Comparison of ENCODE assay signal across 8 mouse cellular contexts in genomic region chr2:164442315-164443050, GRCm38 (mm10). TPM values are rescaled to one million over a fixed set of nuclear protein-coding genes. Genes with fewer than 3 reads are reported as not detected.
DNase-seq lines count a peak whose midpoint lies in the region; ATAC-seq lines count a peak whose summit lies in the region.

No protein-coding gene starts in this region.

- peaks cover 83% of the 10 kb centered on the region for H3K27me3 ChIP-seq in megakaryocyte, embryonic 14.5 days (replicated peaks)
- no peaks in the 10 kb centered on the region for H3K27me3 ChIP-seq in embryonic facial prominence, embryonic 11.5 days (ENCODE audit: control insufficient read depth, insufficient read depth, low read length)
- H3K27me3 ChIP-seq in heart, embryonic 13.5 days (replicated peaks): peaks cover 7% of the 10 kb centered on the region; the same call in 1 of the 2 replicates

- H3K36me3 ChIP-seq in megakaryocyte, embryonic 14.5 days (replicated peaks; ENCODE audit: low read length): no peaks in the 10 kb centered on the region
- H3K36me3 ChIP-seq in embryonic facial prominence, embryonic 11.5 days (replicated peaks; ENCODE audit: control insufficient read depth, insufficient read depth, low read depth, low read length): no peaks in the 10 kb centered on the region
- H3K36me3 ChIP-seq in heart, embryonic 13.5 days: no peaks in the 10 kb centered on the region

- H3K9me3 ChIP-seq in megakaryocyte, embryonic 14.5 days: no peaks in the 10 kb centered on the region
- no peaks in the 10 kb centered on the region for H3K9me3 ChIP-seq in embryonic facial prominence, embryonic 11.5 days (replicated peaks; ENCODE audit: control insufficient read depth, low read length)
- H3K9me3 ChIP-seq in heart, embryonic 13.5 days: no peaks in the 10 kb centered on the region

- peak overlapping the region; percentile 70 for H3K9ac ChIP-seq in embryonic facial prominence, embryonic 11.5 days (replicated peaks; ENCODE audit: low read length)
- peak overlapping the region; percentile 91 for H3K9ac ChIP-seq in heart, embryonic 13.5 days

- ATAC-seq in megakaryocyte, adult 5-6 weeks (ENCODE audit: poor library complexity, severe bottlenecking): no peak
- peak; percentile 69 for ATAC-seq in embryonic facial prominence, embryonic 11.5 days (replicated peaks; ENCODE audit: insufficient number of reproducible peaks, low FRiP score, low TSS enrichment, low read depth)
- peak; percentile 19; the same call in 1 of the 2 replicates for ATAC-seq in heart, embryonic 13.5 days (ENCODE audit: extremely low read depth, insufficient number of reproducible peaks, low FRiP score, low TSS enrichment)
- ATAC-seq in megakaryocyte-erythroid progenitor cell, adult 5-6 weeks (replicated peaks; ENCODE audit: low FRiP score, low TSS enrichment, poor library complexity, severe bottlenecking): peak; percentile 32; the same call in 1 of the 2 replicates

- H3K4me3 ChIP-seq in megakaryocyte, embryonic 14.5 days (replicated peaks): peak overlapping the region; percentile 87
- H3K4me3 ChIP-seq in embryonic facial prominence, embryonic 11.5 days (ENCODE audit: low read depth, low read length): peak overlapping the region; percentile 55
- peak overlapping the region; percentile 78 for H3K4me3 ChIP-seq in heart, embryonic 13.5 days

- H3K4me1 ChIP-seq in megakaryocyte, embryonic 14.5 days: peaks cover 23% of the 10 kb centered on the region
- no peaks in the 10 kb centered on the region; the same call in 1 of the 2 replicates for H3K4me1 ChIP-seq in embryonic facial prominence, embryonic 11.5 days (ENCODE audit: control insufficient read depth, insufficient read depth, low read length)
- peaks cover 55% of the 10 kb centered on the region for H3K4me1 ChIP-seq in heart, embryonic 13.5 days

- DNase-seq in embryonic facial prominence, embryonic 11.5 days (ENCODE audit: low spot score): no peak
- peak; percentile 67 for DNase-seq in kidney, postnatal 10 days
- no peak for DNase-seq in T-cell, adult 2 months (ENCODE audit: low spot score)
- no peak for DNase-seq in right cerebral cortex, adult 18-20 months

- H3K4me2 ChIP-seq in embryonic facial prominence, embryonic 11.5 days (ENCODE audit: low read depth, low read length): peak overlapping the region; percentile 84
- peak overlapping the region; percentile 88 for H3K4me2 ChIP-seq in heart, embryonic 13.5 days

- 4% methylated on average over 29 of the region's 29 CpGs for WGBS in embryonic facial prominence, embryonic 11.5 days
- WGBS in heart, embryonic 13.5 days: 4% methylated on average over 29 of the region's 29 CpGs

- no peak overlapping the region for H3K27ac ChIP-seq in embryonic facial prominence, embryonic 11.5 days (replicated peaks; ENCODE audit: low read depth, low read length)
- H3K27ac ChIP-seq in heart, embryonic 13.5 days (replicated peaks): peak overlapping the region; percentile 79

RNA-seq across cellular contexts. Expression of gene Sdc4, which starts 1.2 kb away (rescaled TPM):
- polyA plus RNA-seq in megakaryocyte, embryonic 14.5 days (2012; ENCODE audit: insufficient read depth, low replicate concordance): 0.78 and 6.1 TPM in 2 replicates
- total RNA-seq in megakaryocyte, adult 5-6 weeks (2015): 0.76 and 0.82 TPM in 2 replicates
- total RNA-seq in megakaryocyte, adult 5-6 weeks (2017): 0.49 and 0.88 TPM in 2 replicates
- polyA plus RNA-seq in embryonic facial prominence, embryonic 11.5 days (2014; fragmentation: Nextera tagmentation; extraction: Ambion mirVana): 19.2 and 24.1 TPM in 2 replicates
- 36.6 and 46.5 TPM in 2 replicates for polyA plus RNA-seq in heart, embryonic 13.5 days (2015; fragmentation: Nextera tagmentation; extraction: Ambion mirVana)
- total RNA-seq in megakaryocyte-erythroid progenitor cell, adult 5-6 weeks (2014; fragmentation: Nextera tagmentation): 1.0 and 5.3 TPM in 2 replicates
- total RNA-seq in megakaryocyte-erythroid progenitor cell, adult 5-6 weeks (2017): 0.23 and 1.3 TPM in 2 replicates

RNA-seq across cellular contexts. Expression of gene Sys1, which starts 14.3 kb away (rescaled TPM):
- polyA plus RNA-seq in megakaryocyte, embryonic 14.5 days (2012; ENCODE audit: insufficient read depth, low replicate concordance): 63.1 and 105 TPM in 2 replicates
- total RNA-seq in megakaryocyte, adult 5-6 weeks (2015): 50.9 and 52.3 TPM in 2 replicates
- total RNA-seq in megakaryocyte, adult 5-6 weeks (2017): 14.9 and 20.2 TPM in 2 replicates
- 53.3 and 58.3 TPM in 2 replicates for polyA plus RNA-seq in embryonic facial prominence, embryonic 11.5 days (2014; fragmentation: Nextera tagmentation; extraction: Ambion mirVana)
- 37.2 and 43.0 TPM in 2 replicates for polyA plus RNA-seq in heart, embryonic 13.5 days (2015; fragmentation: Nextera tagmentation; extraction: Ambion mirVana)
- total RNA-seq in megakaryocyte-erythroid progenitor cell, adult 5-6 weeks (2014; fragmentation: Nextera tagmentation): 25.7 and 26.7 TPM in 2 replicates
- total RNA-seq in megakaryocyte-erythroid progenitor cell, adult 5-6 weeks (2017): 10.9 and 16.0 TPM in 2 replicates

RNA-seq across cellular contexts. Expression of gene Gm20458, which starts 18.3 kb away (rescaled TPM):
- 2.4 TPM in 1 of 2 replicates, not detected in the other for polyA plus RNA-seq in megakaryocyte, embryonic 14.5 days (2012; ENCODE audit: insufficient read depth, low replicate concordance)
- total RNA-seq in megakaryocyte, adult 5-6 weeks (2015): not detected in 2 replicates
- total RNA-seq in megakaryocyte, adult 5-6 weeks (2017): not detected in 2 replicates
- polyA plus RNA-seq in embryonic facial prominence, embryonic 11.5 days (2014; fragmentation: Nextera tagmentation; extraction: Ambion mirVana): 2.6 and 4.3 TPM in 2 replicates
- 8.7 and 11.7 TPM in 2 replicates for polyA plus RNA-seq in heart, embryonic 13.5 days (2015; fragmentation: Nextera tagmentation; extraction: Ambion mirVana)
- not detected in 2 replicates for total RNA-seq in megakaryocyte-erythroid progenitor cell, adult 5-6 weeks (2014; fragmentation: Nextera tagmentation)
- not detected in 2 replicates for total RNA-seq in megakaryocyte-erythroid progenitor cell, adult 5-6 weeks (2017)

RNA-seq across cellular contexts. Expression of gene Trp53tg5, which starts 31.0 kb away (rescaled TPM):
- polyA plus RNA-seq in megakaryocyte, embryonic 14.5 days (2012; ENCODE audit: insufficient read depth, low replicate concordance): not detected in 2 replicates
- total RNA-seq in megakaryocyte, adult 5-6 weeks (2015): not detected in 2 replicates
- total RNA-seq in megakaryocyte, adult 5-6 weeks (2017): not detected in 2 replicates
- not detected in 2 replicates for polyA plus RNA-seq in embryonic facial prominence, embryonic 11.5 days (2014; fragmentation: Nextera tagmentation; extraction: Ambion mirVana)
- not detected in 2 replicates for polyA plus RNA-seq in heart, embryonic 13.5 days (2015; fragmentation: Nextera tagmentation; extraction: Ambion mirVana)
- not detected in 2 replicates for total RNA-seq in megakaryocyte-erythroid progenitor cell, adult 5-6 weeks (2014; fragmentation: Nextera tagmentation)
- not detected in 2 replicates for total RNA-seq in megakaryocyte-erythroid progenitor cell, adult 5-6 weeks (2017)

RNA-seq across cellular contexts. Expression of gene Matn4, which starts 37.5 kb away (rescaled TPM):
- not detected in 2 replicates for polyA plus RNA-seq in megakaryocyte, embryonic 14.5 days (2012; ENCODE audit: insufficient read depth, low replicate concordance)
- total RNA-seq in megakaryocyte, adult 5-6 weeks (2015): not detected in 2 replicates
- not detected in 2 replicates for total RNA-seq in megakaryocyte, adult 5-6 weeks (2017)
- polyA plus RNA-seq in embryonic facial prominence, embryonic 11.5 days (2014; fragmentation: Nextera tagmentation; extraction: Ambion mirVana): 1.2 and 1.3 TPM in 2 replicates
- polyA plus RNA-seq in heart, embryonic 13.5 days (2015; fragmentation: Nextera tagmentation; extraction: Ambion mirVana): 5.2 and 7.7 TPM in 2 replicates
- not detected in 2 replicates for total RNA-seq in megakaryocyte-erythroid progenitor cell, adult 5-6 weeks (2014; fragmentation: Nextera tagmentation)
- 0.09 TPM in 1 of 2 replicates, not detected in the other for total RNA-seq in megakaryocyte-erythroid progenitor cell, adult 5-6 weeks (2017)
